Mouse (Mus musculus) MEL (cell line): ENCODE data around the gene Vdac1. TPM values are rescaled to one million over a fixed set of nuclear protein-coding genes. Genes with fewer than 3 reads are reported as not detected.

Source experiments
- DNase-seq: peaks from one replicate; pipeline ENCODE4 v3.0.0; 2011; ENCODE audit warnings: low read depth, low spot score
- H3K27ac ChIP-seq: 2 replicates; pipeline ENCODE4 v1.5.1; 2012; ENCODE audit warnings: low read depth, mild to moderate bottlenecking, control low read depth, low read length, moderate library complexity; ENCODE audit not compliant: control insufficient read depth
- H3K27me3 ChIP-seq, 2 experiments: fragments of 150-350 bp in 1 of 2; sonication (generic) in 1 of 2; 2 replicates each; pipeline ENCODE4 v1.6.1; 2012; ENCODE audit warnings: low read length in 2 of 2, mild to moderate bottlenecking in 2 of 2, improper control_type of control experiment in 1 of 2, moderate library complexity in 1 of 2; ENCODE audit not compliant: insufficient read depth in 2 of 2, control insufficient read depth in 1 of 2
- H3K36me3 ChIP-seq, 2 experiments: 2 replicates each; pipeline ENCODE4 v1.6.1; 2012 to 2014; ENCODE audit warnings: low read length in 2 of 2, improper control_type of control experiment in 1 of 2, inconsistent platforms in 1 of 2, mild to moderate bottlenecking in 1 of 2; ENCODE audit not compliant: insufficient read depth in 2 of 2, control insufficient read depth in 1 of 2
- H3K4me1 ChIP-seq, 2 experiments: fragments of 150-350 bp in 1 of 2; sonication (generic) in 1 of 2; 2 replicates each; pipeline ENCODE4 v1.6.1; 2012; ENCODE audit warnings: low read length in 2 of 2, improper control_type of control experiment in 1 of 2, mild to moderate bottlenecking in 1 of 2; ENCODE audit not compliant: insufficient read depth in 2 of 2, control insufficient read depth in 1 of 2
- H3K4me3 ChIP-seq, 2 experiments: fragments of 150-350 bp in 1 of 2; sonication (generic) in 1 of 2; 2 replicates each; pipeline ENCODE4 v1.5.1; 2012; ENCODE audit warnings: low read depth in 2 of 2, low read length in 2 of 2, mild to moderate bottlenecking in 2 of 2, moderate library complexity in 2 of 2, control low read depth in 1 of 2, improper control_type of control experiment in 1 of 2; ENCODE audit not compliant: control insufficient read depth in 1 of 2, insufficient read depth in 1 of 2
- H3K79me2 ChIP-seq: 2 replicates; pipeline ENCODE4 v1.6.1; 2012; ENCODE audit warnings: mild to moderate bottlenecking, low read length, moderate library complexity; ENCODE audit not compliant: control insufficient read depth, poor library complexity, insufficient read depth
- H3K9ac ChIP-seq: 2 replicates; pipeline ENCODE4 v1.6.1; 2012; ENCODE audit warnings: low read depth, mild to moderate bottlenecking, control low read depth, low read length, moderate library complexity; ENCODE audit not compliant: control insufficient read depth, poor library complexity, severe bottlenecking
- H3K9me3 ChIP-seq: fragments of 150-350 bp; sonication (generic); replicated peaks from 2 replicates; pipeline ENCODE4 v1.6.1; 2012; ENCODE audit warnings: mild to moderate bottlenecking, low read length, improper control_type of control experiment, moderate library complexity; ENCODE audit not compliant: insufficient read depth
- BHLHE40 ChIP-seq: IDR thresholded peaks from 2 replicates; pipeline ENCODE4 v1.6.1; 2012; ENCODE audit warnings: low read depth, mild to moderate bottlenecking, inconsistent platforms, low read length, improper control_type of control experiment, borderline replicate concordance
- CHD1 ChIP-seq: IDR thresholded peaks from 2 replicates; pipeline ENCODE4 v1.6.1; 2012; ENCODE audit warnings: low read depth, mild to moderate bottlenecking, inconsistent platforms, low read length, improper control_type of control experiment
- ETS1 ChIP-seq: IDR thresholded peaks from 2 replicates; pipeline ENCODE4 v1.6.1; 2012; ENCODE audit warnings: low read depth, mild to moderate bottlenecking, inconsistent platforms, low read length, improper control_type of control experiment, moderate library complexity
- GABPA ChIP-seq: IDR thresholded peaks from 2 replicates; pipeline ENCODE4 v1.6.1; 2012; ENCODE audit warnings: low read depth, mild to moderate bottlenecking, inconsistent platforms, low read length, improper control_type of control experiment, moderate library complexity
- GATA1 ChIP-seq: IDR thresholded peaks from 2 replicates; pipeline ENCODE4 v1.6.1; 2011; ENCODE audit warnings: low read depth, low read length, improper control_type of control experiment
- JUND ChIP-seq: IDR thresholded peaks from 2 replicates; pipeline ENCODE4 v1.6.1; 2011; ENCODE audit warnings: low read depth, mild to moderate bottlenecking, improper control_type of control experiment, low read length
- KAT2A ChIP-seq: conservative IDR thresholded peaks from 2 replicates; pipeline ENCODE4 v1.6.1; 2012; ENCODE audit warnings: low read depth, low read length, improper control_type of control experiment, inconsistent platforms
- MAFK ChIP-seq: IDR thresholded peaks from 2 replicates; pipeline ENCODE4 v1.6.1; 2011; ENCODE audit warnings: low read depth, mild to moderate bottlenecking, low read length, improper control_type of control experiment, borderline replicate concordance
- MXI1 ChIP-seq: IDR thresholded peaks from 2 replicates; pipeline ENCODE4 v1.6.1; 2011; ENCODE audit warnings: mild to moderate bottlenecking, low read depth, low read length, improper control_type of control experiment
- MYB ChIP-seq: IDR thresholded peaks from 2 replicates; pipeline ENCODE4 v1.6.1; 2011; ENCODE audit warnings: mild to moderate bottlenecking, low read depth, low read length, improper control_type of control experiment
- MYC ChIP-seq: IDR thresholded peaks from 2 replicates; pipeline ENCODE4 v1.6.1; 2011; ENCODE audit warnings: low read depth, mild to moderate bottlenecking, low read length, improper control_type of control experiment, moderate library complexity
- NRF1 ChIP-seq: IDR thresholded peaks from 2 replicates; pipeline ENCODE4 v1.6.1; 2014; ENCODE audit warnings: low read depth, mild to moderate bottlenecking, inconsistent platforms, low read length, improper control_type of control experiment, moderate library complexity; ENCODE audit not compliant: poor library complexity, insufficient read depth, severe bottlenecking
- POLR2AphosphoS2 ChIP-seq: IDR thresholded peaks from 2 replicates; pipeline ENCODE4 v1.6.1; 2011; ENCODE audit warnings: low read length, improper control_type of control experiment
- RAD21 ChIP-seq: IDR thresholded peaks from 2 replicates; pipeline ENCODE4 v1.6.1; 2011; ENCODE audit warnings: mild to moderate bottlenecking, low read depth, low read length, improper control_type of control experiment
- RCOR1 ChIP-seq: IDR thresholded peaks from 2 replicates; pipeline ENCODE4 v1.6.1; 2012; ENCODE audit warnings: low read depth, mild to moderate bottlenecking, inconsistent platforms, low read length, improper control_type of control experiment
- SIN3A ChIP-seq: IDR thresholded peaks from 2 replicates; pipeline ENCODE4 v1.6.1; 2012; ENCODE audit warnings: low read length, improper control_type of control experiment, inconsistent platforms
- TAL1 ChIP-seq: IDR thresholded peaks from 2 replicates; pipeline ENCODE4 v1.6.1; 2012; ENCODE audit warnings: mild to moderate bottlenecking, inconsistent platforms, low read length, moderate library complexity, mixed read lengths
- TBP ChIP-seq: IDR thresholded peaks from 2 replicates; pipeline ENCODE4 v1.8.0; 2011; ENCODE audit warnings: low read depth, low read length, improper control_type of control experiment
- ZMIZ1 ChIP-seq: IDR thresholded peaks from 2 replicates; pipeline ENCODE4 v1.6.1; 2012; ENCODE audit warnings: low read depth, mild to moderate bottlenecking, inconsistent platforms, low read length, improper control_type of control experiment, moderate library complexity
- ZNF384 ChIP-seq: IDR thresholded peaks from 2 replicates; pipeline ENCODE4 v1.6.1; 2012; ENCODE audit warnings: low read depth, mild to moderate bottlenecking, inconsistent platforms, low read length, improper control_type of control experiment
- polyA plus RNA-seq, 2 experiments: library from polyadenylated mRNA; stranded (reverse) in 1 of 2; unstranded in 1 of 2; fragments of >175 nt in 1 of 2; fragments of >200 nt in 1 of 2; gene quantifications; 2 replicates each; pipeline versions ENCODE4 v1.2.1 to v1.2.4; 2012; ENCODE audit warnings: low replicate concordance in 2 of 2, low read depth in 1 of 2; ENCODE audit not compliant: insufficient read length in 2 of 2, insufficient read depth in 1 of 2, missing spikeins in 1 of 2
- total RNA-seq: library from RNA; depleted of rRNA; stranded (reverse); fragments of 300-350 nt; gene quantifications from 2 replicates; pipeline ENCODE4 v1.2.3, GENCODE M21; 2012

Vdac1 gene
- total and polyA plus RNA-seq, 3 experiments: 257 to 389 (median 381) TPM

DNA sequence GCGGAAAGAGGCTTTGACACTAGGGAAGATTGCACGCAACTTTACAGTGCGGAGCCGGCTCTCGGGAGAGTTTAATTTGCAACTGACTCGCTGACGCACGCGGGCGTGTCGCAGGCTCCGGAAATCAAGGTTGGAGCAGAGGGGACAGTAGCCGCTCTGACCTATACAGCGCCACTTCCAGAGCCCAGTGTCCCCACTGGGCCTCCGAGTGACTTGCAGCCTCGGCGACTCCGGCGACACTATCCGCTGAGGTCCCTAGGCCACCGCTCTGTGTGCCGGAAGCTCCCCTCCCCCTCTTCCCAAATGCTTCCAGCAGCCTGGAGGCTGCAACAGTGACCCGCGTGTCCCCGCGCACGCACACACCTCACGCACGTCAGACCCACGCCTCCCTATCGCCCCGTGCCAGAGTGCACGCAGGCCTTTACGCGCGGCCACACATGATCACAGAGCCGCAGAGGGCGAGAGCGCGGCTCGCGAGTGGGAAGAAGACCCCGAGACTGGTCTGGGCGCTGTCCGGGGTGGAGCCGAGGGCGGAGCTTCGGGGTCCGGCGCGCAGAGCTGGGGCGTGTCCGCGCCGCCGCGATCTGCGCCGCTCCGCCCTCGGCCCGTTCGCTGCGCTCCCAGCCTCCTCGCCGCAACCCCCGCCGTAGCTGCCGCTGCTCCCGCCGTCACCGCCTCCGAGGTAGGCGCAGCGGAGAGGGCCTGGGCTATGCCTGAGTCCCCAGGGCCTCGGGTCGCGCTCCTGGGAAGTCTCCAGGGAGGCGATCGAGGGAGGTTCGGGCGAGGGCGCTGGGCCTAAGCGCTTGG is at the start of gene Vdac1 (continued):
- TF ChIP-seq ETS1: 0 out of 2 replicates have a peak, but pooled peaks have one; percentile 39
- peak; percentile 4; the same call in 1 of the 2 replicates for TF ChIP-seq ZNF384
- no peak for TF ChIP-seq MAFK
- TF ChIP-seq RAD21: no peak
- TF ChIP-seq NRF1: peak; percentile 69

DNA sequence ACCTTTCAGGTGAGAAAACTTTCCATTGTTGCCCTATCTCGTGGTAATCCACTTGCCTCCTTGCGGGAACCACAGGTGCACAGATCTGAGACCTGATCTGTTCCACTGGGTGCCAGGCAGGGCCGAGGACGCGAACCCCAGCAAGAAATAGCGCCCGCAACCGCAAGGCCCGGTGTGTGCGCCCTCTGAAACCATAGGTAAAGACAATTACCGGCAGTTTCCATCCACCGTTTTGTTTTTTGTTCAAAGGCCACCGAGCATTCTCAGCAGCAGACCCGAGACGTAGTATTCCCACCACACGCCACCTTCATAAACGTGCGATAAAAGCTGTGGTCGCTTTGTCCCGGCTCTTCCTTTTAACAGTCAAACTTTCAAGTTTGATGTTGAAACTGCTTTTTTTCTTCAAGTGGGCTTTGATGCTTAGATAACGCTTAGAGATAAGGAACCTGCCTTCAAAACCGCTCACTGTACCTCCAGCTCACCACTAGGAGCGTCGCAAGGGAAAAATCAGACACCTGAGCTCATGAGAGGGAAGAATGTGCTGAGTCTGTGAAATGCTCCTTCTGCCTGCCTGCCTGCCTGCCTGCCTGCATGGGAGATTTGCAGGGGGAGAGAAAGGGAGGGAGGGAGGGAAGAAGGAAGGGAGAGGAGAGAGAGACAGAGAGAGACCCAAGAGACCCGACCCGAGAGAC is 46.4 kb upstream of the Vdac1 start:
- H3K4me1 ChIP-seq: no peaks in the 10 kb centered on the region
- no peak for DNase-seq
- H3K79me2 ChIP-seq: no peaks in the 10 kb centered on the region
- no peak overlapping the region for H3K9ac ChIP-seq
- TF ChIP-seq MYB (no peak), MYC (no peak), MXI1 (no peak), ZMIZ1 (no peak), SIN3A (no peak), TBP (no peak), GABPA (no peak), CHD1 (no peak), RAD21 (no peak), BHLHE40 (no peak), TAL1 (no peak), GATA1 (no peak), JUND (no peak), KAT2A (no peak), POLR2AphosphoS2 (no peak), RCOR1 (no peak)
- no peak overlapping the region for H3K4me3 ChIP-seq
- H3K9me3 ChIP-seq: no peaks in the 10 kb centered on the region
- no peaks in the 10 kb centered on the region for H3K36me3 ChIP-seq
- peaks cover 13 to 14% of the 10 kb centered on the region in 2 experiments for H3K27me3 ChIP-seq
- no peak overlapping the region for H3K27ac ChIP-seq
